ENCODE assay signal across 28 mouse cellular contexts in the genomic region with DNA sequence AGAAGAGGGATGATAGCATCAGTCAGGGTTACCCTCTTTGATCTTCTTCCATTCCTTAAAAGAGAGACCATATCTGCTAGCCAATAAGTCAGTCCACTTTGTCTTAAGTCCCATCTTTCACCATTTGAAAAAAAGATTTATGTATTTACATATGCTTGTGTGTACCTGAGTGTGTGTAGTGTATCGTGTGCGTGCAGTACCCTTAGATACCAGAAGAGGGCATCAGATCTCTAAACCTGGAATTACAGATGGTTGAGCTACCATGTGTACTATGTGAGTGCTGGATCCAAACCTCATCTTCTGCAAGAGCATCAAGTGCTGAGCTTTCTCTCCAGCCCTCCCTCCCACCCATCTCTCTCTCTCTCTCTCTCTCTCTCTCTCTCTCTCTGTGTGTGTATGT.
DNase-seq lines count a peak whose midpoint lies in the region; ATAC-seq and TF ChIP-seq lines count a peak whose summit lies in the region.
"Had no signal": no experiment of that assay in that cellular context is flagged by ENCODE, and none has a peak within 500 bp of the region (broad histone marks: within the 10 kb centered on the region; RNA-seq: fewer than 3 reads in every experiment).

No protein-coding gene starts in this region.

- TF ChIP-seq CTCF in intestine, postnatal 0 days (IDR thresholded peaks at IDR 0.05; ENCODE audit: low read depth): peak; percentile 18; the same call in 1 of the 2 replicates
- TF ChIP-seq CTCF in midbrain, postnatal 0 days (IDR thresholded peaks at IDR 0.05): peak; percentile 33; the same call in 1 of the 2 replicates

- DNase-seq in midbrain, postnatal 0 days (ENCODE audit: low spot score): no peak
- peak; percentile 71 for DNase-seq in R1 (ENCODE audit: low read depth, low spot score)
- DNase-seq in thymus, adult 18-20 months: no peak
- no peak for DNase-seq in urinary bladder, postnatal 14 days (ENCODE audit: low spot score)
- DNase-seq: adrenal gland, postnatal 25 days; cerebellum, adult 9-10 months; gastrocnemius, postnatal 25 days; heart, postnatal 36 days; kidney, postnatal 36 days; layer of hippocampus, adult 9-11 months; left cerebral cortex, postnatal 4 days; lung, adult 18-20 months; retina, postnatal 1 day; right cerebral cortex, postnatal 25 days; spleen, adult 18-20 months; thymus, postnatal 14 days had no signal

- no peak overlapping the region for H3K4me3 ChIP-seq in intestine, postnatal 0 days (ENCODE audit: low read depth, low read length)
- no peak overlapping the region for H3K4me3 ChIP-seq in intestine, embryonic 16.5 days (ENCODE audit: low read length)
- H3K4me3 ChIP-seq in midbrain, postnatal 0 days (ENCODE audit: low read depth, low read length): no peak overlapping the region
- H3K4me3 ChIP-seq in midbrain, embryonic 16.5 days (ENCODE audit: low read depth, low read length): no peak overlapping the region
- H3K4me3 ChIP-seq: embryonic facial prominence, embryonic 15.5 days; forebrain, embryonic 15.5 days; intestine, embryonic 15.5 days; kidney, embryonic 15.5 days; limb, embryonic 15.5 days; megakaryocyte, embryonic 14.5 days; midbrain, embryonic 13.5 days; neural tube, embryonic 12.5 days had no signal

- no peaks in the 10 kb centered on the region for H3K36me3 ChIP-seq in intestine, postnatal 0 days (ENCODE audit: control insufficient read depth, insufficient read depth)
- no peaks in the 10 kb centered on the region for H3K36me3 ChIP-seq in intestine, embryonic 16.5 days (ENCODE audit: control insufficient read depth, insufficient read depth, low read length)
- H3K36me3 ChIP-seq in midbrain, postnatal 0 days (ENCODE audit: insufficient read depth, low read length): no peaks in the 10 kb centered on the region
- no peaks in the 10 kb centered on the region for H3K36me3 ChIP-seq in midbrain, embryonic 16.5 days (ENCODE audit: control insufficient read depth, insufficient read depth, low read length)
- H3K36me3 ChIP-seq: embryonic facial prominence, embryonic 15.5 days; forebrain, embryonic 15.5 days; intestine, embryonic 15.5 days; kidney, embryonic 15.5 days; limb, embryonic 15.5 days; midbrain, embryonic 13.5 days; neural tube, embryonic 12.5 days had no signal

- H3K27me3 ChIP-seq in intestine, postnatal 0 days (replicated peaks; ENCODE audit: control insufficient read depth, insufficient read depth, low read length): no peaks in the 10 kb centered on the region
- no peaks in the 10 kb centered on the region for H3K27me3 ChIP-seq in intestine, embryonic 16.5 days (replicated peaks; ENCODE audit: control insufficient read depth, insufficient read depth, low read length)
- H3K27me3 ChIP-seq in midbrain, postnatal 0 days (ENCODE audit: insufficient read depth, low read length): no peaks in the 10 kb centered on the region
- H3K27me3 ChIP-seq in midbrain, embryonic 16.5 days (ENCODE audit: control insufficient read depth, insufficient read depth, low read depth, low read length): no peaks in the 10 kb centered on the region
- H3K27me3 ChIP-seq: embryonic facial prominence, embryonic 15.5 days; forebrain, embryonic 15.5 days; intestine, embryonic 15.5 days; kidney, embryonic 15.5 days; limb, embryonic 15.5 days; midbrain, embryonic 13.5 days; neural tube, embryonic 12.5 days had no signal

- WGBS in intestine, postnatal 0 days: 95% methylated on average over 2 of the region's 2 CpGs
- WGBS in intestine, embryonic 16.5 days: 96% methylated on average over 2 of the region's 2 CpGs
- WGBS in midbrain, postnatal 0 days: 100% methylated on average over 2 of the region's 2 CpGs
- 100% methylated on average over 2 of the region's 2 CpGs for WGBS in midbrain, embryonic 16.5 days

- H3K27ac ChIP-seq in intestine, postnatal 0 days (ENCODE audit: low read depth, low read length): no peak overlapping the region
- H3K27ac ChIP-seq in intestine, embryonic 16.5 days (ENCODE audit: low read length): no peak overlapping the region
- H3K27ac ChIP-seq in midbrain, postnatal 0 days (ENCODE audit: low read depth, low read length): no peak overlapping the region
- H3K27ac ChIP-seq in midbrain, embryonic 16.5 days (ENCODE audit: low read length): no peak overlapping the region
- H3K27ac ChIP-seq: embryonic facial prominence, embryonic 15.5 days; forebrain, embryonic 15.5 days; hindbrain, embryonic 14.5 days; intestine, embryonic 15.5 days; kidney, embryonic 15.5 days; limb, embryonic 15.5 days; midbrain, embryonic 13.5 days; neural tube, embryonic 12.5 days had no signal

- no peaks in the 10 kb centered on the region for H3K9me3 ChIP-seq in intestine, postnatal 0 days (ENCODE audit: control insufficient read depth)
- H3K9me3 ChIP-seq in intestine, embryonic 16.5 days (ENCODE audit: control insufficient read depth, low read length): no peaks in the 10 kb centered on the region
- no peaks in the 10 kb centered on the region for H3K9me3 ChIP-seq in midbrain, postnatal 0 days (ENCODE audit: low read length)
- no peaks in the 10 kb centered on the region for H3K9me3 ChIP-seq in midbrain, embryonic 16.5 days (replicated peaks; ENCODE audit: control insufficient read depth, low read length, poor library complexity, severe bottlenecking)
- H3K9me3 ChIP-seq: embryonic facial prominence, embryonic 15.5 days; forebrain, embryonic 15.5 days; intestine, embryonic 15.5 days; kidney, embryonic 15.5 days; limb, embryonic 15.5 days; midbrain, embryonic 13.5 days; neural tube, embryonic 12.5 days had no signal

- H3K9ac ChIP-seq in intestine, postnatal 0 days (ENCODE audit: low read depth, low read length): no peak overlapping the region
- no peak overlapping the region for H3K9ac ChIP-seq in intestine, embryonic 16.5 days (ENCODE audit: low read depth, low read length)
- H3K9ac ChIP-seq in midbrain, postnatal 0 days (replicated peaks; ENCODE audit: low read length, poor library complexity, severe bottlenecking): no peak overlapping the region
- H3K9ac ChIP-seq in midbrain, embryonic 16.5 days (ENCODE audit: low read depth, low read length): no peak overlapping the region
- H3K9ac ChIP-seq: embryonic facial prominence, embryonic 15.5 days; forebrain, embryonic 15.5 days; hindbrain, embryonic 14.5 days; intestine, embryonic 15.5 days; kidney, embryonic 15.5 days; limb, embryonic 15.5 days; midbrain, embryonic 13.5 days; neural tube, embryonic 12.5 days had no signal

- ATAC-seq in intestine, postnatal 0 days: no peak
- no peak for ATAC-seq in intestine, embryonic 16.5 days
- no peak for ATAC-seq in midbrain, postnatal 0 days (ENCODE audit: low FRiP score)
- no peak for ATAC-seq in midbrain, embryonic 16.5 days
- ATAC-seq: forebrain, embryonic 15.5 days; intestine, embryonic 15.5 days; midbrain, embryonic 13.5 days had no signal

- H3K4me1 ChIP-seq in intestine, postnatal 0 days (replicated peaks; ENCODE audit: control insufficient read depth, insufficient read depth, low read length): no peaks in the 10 kb centered on the region
- H3K4me1 ChIP-seq in intestine, embryonic 16.5 days (ENCODE audit: control insufficient read depth, insufficient read depth, low read length): no peaks in the 10 kb centered on the region
- no peaks in the 10 kb centered on the region for H3K4me1 ChIP-seq in midbrain, postnatal 0 days (ENCODE audit: insufficient read depth, low read length)
- H3K4me1 ChIP-seq in midbrain, embryonic 16.5 days (ENCODE audit: control insufficient read depth, insufficient read depth, low read length): no peaks in the 10 kb centered on the region
- H3K4me1 ChIP-seq: embryonic facial prominence, embryonic 15.5 days; forebrain, embryonic 15.5 days; intestine, embryonic 15.5 days; kidney, embryonic 15.5 days; limb, embryonic 15.5 days; megakaryocyte, embryonic 14.5 days; midbrain, embryonic 13.5 days; neural tube, embryonic 12.5 days had no signal

- H3K4me2 ChIP-seq in intestine, postnatal 0 days (replicated peaks; ENCODE audit: low read depth): no peak overlapping the region
- H3K4me2 ChIP-seq in intestine, embryonic 16.5 days (ENCODE audit: low read depth, low read length): no peak overlapping the region
- H3K4me2 ChIP-seq in midbrain, postnatal 0 days (ENCODE audit: low read depth, low read length, poor library complexity, severe bottlenecking): no peak overlapping the region
- no peak overlapping the region for H3K4me2 ChIP-seq in midbrain, embryonic 16.5 days (ENCODE audit: low read length)
- H3K4me2 ChIP-seq: embryonic facial prominence, embryonic 15.5 days; forebrain, embryonic 15.5 days; hindbrain, embryonic 14.5 days; intestine, embryonic 15.5 days; kidney, embryonic 15.5 days; limb, embryonic 15.5 days; midbrain, embryonic 13.5 days; neural tube, embryonic 12.5 days had no signal
